Mouse (Mus musculus) lung, postnatal 0 days (tissue): ENCODE data around the gene Gm19345.

Source experiments
- CTCF ChIP-seq: IDR thresholded peaks from 2 replicates; pipeline ENCODE4 v1.5.1; 2016; ENCODE audit warnings: antibody characterized with exemption, mild to moderate bottlenecking
- EP300 ChIP-seq: IDR thresholded peaks from 2 replicates; pipeline ENCODE4 v1.6.1; 2016; ENCODE audit warnings: antibody characterized with exemption, mild to moderate bottlenecking, control low read depth

DNA sequence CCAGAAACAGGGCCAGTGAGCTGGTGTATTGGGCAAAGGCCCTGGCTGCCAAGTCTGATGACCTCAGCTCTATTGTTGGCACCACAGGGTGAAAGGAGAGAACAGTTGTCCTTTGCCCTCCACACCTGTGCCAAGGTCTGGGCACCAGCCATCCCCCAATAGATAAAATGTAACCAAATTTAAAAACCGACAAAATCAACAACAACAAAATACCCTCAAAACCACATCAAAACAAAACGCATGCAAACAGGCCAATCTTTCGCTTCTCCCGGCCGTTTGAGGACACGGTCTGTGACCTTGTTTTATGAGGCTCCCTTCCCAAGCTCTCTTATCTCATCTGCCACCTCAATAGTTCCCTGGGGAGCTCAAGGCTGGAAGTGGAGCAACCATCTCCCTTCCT lies 14.7 kb downstream of the Gm19345 start:
- TF ChIP-seq CTCF (no peak), EP300 (no peak)
